Mouse (Mus musculus): ENCODE data around the gene Fut11.

- TF ChIP-seq POLR2AphosphoS5 (IDR thresholded peaks at IDR 0.05; ENCODE audit: borderline replicate concordance, low read depth, low read length): no peak
- TF ChIP-seq EP300 (IDR thresholded peaks at IDR 0.05; ENCODE audit: low read depth in 1 of 2, low read length in 2 of 2): no peak
- TF ChIP-seq ZKSCAN1 (IDR thresholded peaks at IDR 0.05; ENCODE audit: low read depth, low read length): no peak
Observed at GRCm38 (mm10) chr14:20741301-20741700, 46.5 kb downstream of the Fut11 start.

Data from MEL (cell line).